Mouse (Mus musculus): Measurements from ENCODE around the gene Actr1a. TPM values are rescaled to one million over a fixed set of nuclear protein-coding genes. Genes with fewer than 3 reads are reported as not detected.

The Actr1a gene
- polyA plus RNA-seq, 1 experiment from 2014 or later, result 48.6 TPM

GRCm38 (mm10) chr19:46333906-46334305 lies 61.6 kb downstream of the Actr1a start:
- no peak overlapping the region for H3K4me3 ChIP-seq (ENCODE audit: low read depth, low read length)
- no peaks in the 10 kb centered on the region for H3K9me3 ChIP-seq (replicated peaks; ENCODE audit: control insufficient read depth, low read length)
- H3K4me2 ChIP-seq (ENCODE audit: low read depth, low read length), result no peak overlapping the region
- H3K36me3 ChIP-seq (ENCODE audit: control insufficient read depth, insufficient read depth), result 0 out of 2 replicates have a peak, but pooled peaks cover 3% of the 10 kb centered on the region
- H3K4me1 ChIP-seq (ENCODE audit: control insufficient read depth, low read depth, low read length), result peaks cover 30% of the 10 kb centered on the region
- 73% methylated on average over 3 of the region's 3 CpGs for WGBS (ENCODE audit: insufficient replicate concordance)
- no peak for ATAC-seq (ENCODE audit: low read depth)
- no peak overlapping the region for H3K9ac ChIP-seq (ENCODE audit: low read depth, low read length)
- no peak overlapping the region for H3K27ac ChIP-seq (ENCODE audit: low read length)
- H3K27me3 ChIP-seq (ENCODE audit: control insufficient read depth, insufficient read depth, low read depth, low read length), result no peaks in the 10 kb centered on the region

GRCm38 (mm10) chr19:46332721-46333339 lies 62.7 kb downstream of the Actr1a start:
- no peak overlapping the region for H3K27ac ChIP-seq (ENCODE audit: low read length)
- H3K9ac ChIP-seq (ENCODE audit: low read depth, low read length), result no peak overlapping the region
- H3K9me3 ChIP-seq (replicated peaks; ENCODE audit: control insufficient read depth, low read length), result no peaks in the 10 kb centered on the region
- 67% methylated on average over 7 of the region's 7 CpGs for WGBS (ENCODE audit: insufficient replicate concordance)
- H3K4me1 ChIP-seq (ENCODE audit: control insufficient read depth, low read depth, low read length), result peaks cover 27% of the 10 kb centered on the region
- no peak for ATAC-seq (ENCODE audit: low read depth)
- H3K4me3 ChIP-seq (ENCODE audit: low read depth, low read length), result no peak overlapping the region
- no peak overlapping the region for H3K4me2 ChIP-seq (ENCODE audit: low read depth, low read length)
- H3K27me3 ChIP-seq (ENCODE audit: control insufficient read depth, insufficient read depth, low read depth, low read length), result no peaks in the 10 kb centered on the region
- 0 out of 2 replicates have a peak, but pooled peaks cover 3% of the 10 kb centered on the region for H3K36me3 ChIP-seq (ENCODE audit: control insufficient read depth, insufficient read depth)

GRCm38 (mm10) chr19:46331936-46332335 lies 63.6 kb downstream of the Actr1a start:
- Histone ChIP-seq H3K27me3 (ENCODE audit: control insufficient read depth, insufficient read depth, low read depth, low read length) (peaks cover 7% of the 10 kb centered on the region), H3K4me1 (ENCODE audit: control insufficient read depth, low read depth, low read length) (peaks cover 31% of the 10 kb centered on the region), H3K36me3 (ENCODE audit: control insufficient read depth, insufficient read depth) (0 out of 2 replicates have a peak, but pooled peaks cover 3% of the 10 kb centered on the region), H3K9ac (ENCODE audit: low read depth, low read length) (no peak overlapping the region), H3K4me2 (ENCODE audit: low read depth, low read length) (no peak overlapping the region), H3K27ac (ENCODE audit: low read length) (no peak overlapping the region), H3K4me3 (ENCODE audit: low read depth, low read length) (no peak overlapping the region), H3K9me3 (replicated peaks; ENCODE audit: control insufficient read depth, low read length) (no peaks in the 10 kb centered on the region)
- 73% methylated on average over 3 of the region's 3 CpGs for WGBS (ENCODE audit: insufficient replicate concordance)
- no peak for ATAC-seq (ENCODE audit: low read depth)

GRCm38 (mm10) chr19:46331326-46331725 lies 64.2 kb downstream of the Actr1a start:
- Histone ChIP-seq H3K9ac (ENCODE audit: low read depth, low read length) (no peak overlapping the region), H3K4me3 (ENCODE audit: low read depth, low read length) (no peak overlapping the region), H3K9me3 (replicated peaks; ENCODE audit: control insufficient read depth, low read length) (no peaks in the 10 kb centered on the region), H3K27me3 (ENCODE audit: control insufficient read depth, insufficient read depth, low read depth, low read length) (peaks cover 13% of the 10 kb centered on the region), H3K36me3 (ENCODE audit: control insufficient read depth, insufficient read depth) (0 out of 2 replicates have a peak, but pooled peaks cover 3% of the 10 kb centered on the region), H3K4me1 (ENCODE audit: control insufficient read depth, low read depth, low read length) (peaks cover 33% of the 10 kb centered on the region), H3K27ac (ENCODE audit: low read length) (no peak overlapping the region), H3K4me2 (ENCODE audit: low read depth, low read length) (no peak overlapping the region)
- WGBS (ENCODE audit: insufficient replicate concordance), result 82% methylated on average over 14 of the region's 14 CpGs
- no peak for ATAC-seq (ENCODE audit: low read depth)

GRCm38 (mm10) chr19:46330696-46331095 lies 64.9 kb downstream of the Actr1a start:
- peaks cover 20% of the 10 kb centered on the region for H3K27me3 ChIP-seq (ENCODE audit: control insufficient read depth, insufficient read depth, low read depth, low read length)
- WGBS (ENCODE audit: insufficient replicate concordance), result 89% methylated on average over 12 of the region's 12 CpGs
- no peak for ATAC-seq (ENCODE audit: low read depth)

GRCm38 (mm10) chr19:46329951-46330350 lies 65.6 kb downstream of the Actr1a start:
- Histone ChIP-seq H3K4me3 (ENCODE audit: low read depth, low read length) (peak overlapping the region; percentile 69), H3K27ac (ENCODE audit: low read length) (no peak overlapping the region), H3K27me3 (ENCODE audit: control insufficient read depth, insufficient read depth, low read depth, low read length) (peaks cover 27% of the 10 kb centered on the region), H3K9ac (ENCODE audit: low read depth, low read length) (no peak overlapping the region), H3K9me3 (replicated peaks; ENCODE audit: control insufficient read depth, low read length) (no peaks in the 10 kb centered on the region), H3K4me1 (ENCODE audit: control insufficient read depth, low read depth, low read length) (peaks cover 33% of the 10 kb centered on the region), H3K4me2 (ENCODE audit: low read depth, low read length) (peak overlapping the region; percentile 100), H3K36me3 (ENCODE audit: control insufficient read depth, insufficient read depth) (0 out of 2 replicates have a peak, but pooled peaks cover 3% of the 10 kb centered on the region)
- 5% methylated on average over 16 of the region's 16 CpGs for WGBS (ENCODE audit: insufficient replicate concordance)
- peak; percentile 40 for ATAC-seq (ENCODE audit: low read depth)

More at GRCm38 (mm10) chr19:46330696-46331095, 64.9 kb downstream of the Actr1a start:
- Histone ChIP-seq H3K27ac (ENCODE audit: low read length) (no peak overlapping the region), H3K4me3 (ENCODE audit: low read depth, low read length) (no peak overlapping the region), H3K4me1 (ENCODE audit: control insufficient read depth, low read depth, low read length) (peaks cover 33% of the 10 kb centered on the region), H3K36me3 (ENCODE audit: control insufficient read depth, insufficient read depth) (0 out of 2 replicates have a peak, but pooled peaks cover 3% of the 10 kb centered on the region), H3K9me3 (replicated peaks; ENCODE audit: control insufficient read depth, low read length) (no peaks in the 10 kb centered on the region), H3K9ac (ENCODE audit: low read depth, low read length) (no peak overlapping the region), H3K4me2 (ENCODE audit: low read depth, low read length) (no peak overlapping the region)

GRCm38 (mm10) chr19:46329031-46329641 lies 66.4 kb downstream of the Actr1a start:
- H3K4me1 ChIP-seq (ENCODE audit: control insufficient read depth, low read depth, low read length), result peaks cover 33% of the 10 kb centered on the region
- peak overlapping the region; percentile 100 for H3K4me2 ChIP-seq (ENCODE audit: low read depth, low read length)
- H3K9me3 ChIP-seq (replicated peaks; ENCODE audit: control insufficient read depth, low read length), result no peaks in the 10 kb centered on the region
- H3K27me3 ChIP-seq (ENCODE audit: control insufficient read depth, insufficient read depth, low read depth, low read length), result peaks cover 35% of the 10 kb centered on the region
- ATAC-seq (ENCODE audit: low read depth), result no peak
- 0 out of 2 replicates have a peak, but pooled peaks cover 3% of the 10 kb centered on the region for H3K36me3 ChIP-seq (ENCODE audit: control insufficient read depth, insufficient read depth)
- H3K27ac ChIP-seq (ENCODE audit: low read length), result peak overlapping the region; percentile 83
- peak overlapping the region; percentile 69 for H3K4me3 ChIP-seq (ENCODE audit: low read depth, low read length)
- H3K9ac ChIP-seq (ENCODE audit: low read depth, low read length), result peak overlapping the region; percentile 68
- 3% methylated on average over 54 of the region's 54 CpGs for WGBS (ENCODE audit: insufficient replicate concordance)

GRCm38 (mm10) chr19:46328081-46329030 lies 67.2 kb downstream of the Actr1a start, which contains the start of gene Fbxl15:
Gene Fbxl15 (plus strand): TSS chr19:46328184.
- H3K27ac ChIP-seq (ENCODE audit: low read length), result peak within 1 kb of the TSS; percentile 83
- WGBS (ENCODE audit: insufficient replicate concordance), result under 1% methylated on average over 81 of the region's 81 CpGs
- peak within 1 kb of the TSS; percentile 68 for H3K9ac ChIP-seq (ENCODE audit: low read depth, low read length)
- 0 out of 2 replicates have a peak, but pooled peaks cover 3% of the 10 kb centered on the region for H3K36me3 ChIP-seq (ENCODE audit: control insufficient read depth, insufficient read depth)
- no peaks in the 10 kb centered on the region for H3K9me3 ChIP-seq (replicated peaks; ENCODE audit: control insufficient read depth, low read length)
- peak; percentile 88 for ATAC-seq (ENCODE audit: low read depth)
- H3K27me3 ChIP-seq (ENCODE audit: control insufficient read depth, insufficient read depth, low read depth, low read length), result peaks cover 43% of the 10 kb centered on the region
- peak within 1 kb of the TSS; percentile 100 for H3K4me2 ChIP-seq (ENCODE audit: low read depth, low read length)
- H3K4me3 ChIP-seq (ENCODE audit: low read depth, low read length), result peak within 1 kb of the TSS; percentile 69
- peaks cover 33% of the 10 kb centered on the region for H3K4me1 ChIP-seq (ENCODE audit: control insufficient read depth, low read depth, low read length)
